Mouse (Mus musculus) MEL (cell line): ENCODE results near the gene Wdr26. TPM values are rescaled to one million over a fixed set of nuclear protein-coding genes. Genes with fewer than 3 reads are reported as not detected.

Experiments
- DNase-seq: peaks from one replicate; pipeline ENCODE4 v3.0.0; 2011; ENCODE audit warnings: low read depth, low spot score
- H3K27ac ChIP-seq: 2 replicates; pipeline ENCODE4 v1.5.1; 2012; ENCODE audit warnings: low read depth, mild to moderate bottlenecking, control low read depth, low read length, moderate library complexity; ENCODE audit not compliant: control insufficient read depth
- H3K27me3 ChIP-seq, 2 experiments: fragments of 150-350 bp in 1 of 2; sonication (generic) in 1 of 2; 2 replicates each; pipeline ENCODE4 v1.6.1; 2012; ENCODE audit warnings: low read length in 2 of 2, mild to moderate bottlenecking in 2 of 2, improper control_type of control experiment in 1 of 2, moderate library complexity in 1 of 2; ENCODE audit not compliant: insufficient read depth in 2 of 2, control insufficient read depth in 1 of 2
- H3K36me3 ChIP-seq, 2 experiments: 2 replicates each; pipeline ENCODE4 v1.6.1; 2012 to 2014; ENCODE audit warnings: low read length in 2 of 2, improper control_type of control experiment in 1 of 2, inconsistent platforms in 1 of 2, mild to moderate bottlenecking in 1 of 2; ENCODE audit not compliant: insufficient read depth in 2 of 2, control insufficient read depth in 1 of 2
- H3K4me1 ChIP-seq, 2 experiments: fragments of 150-350 bp in 1 of 2; sonication (generic) in 1 of 2; 2 replicates each; pipeline ENCODE4 v1.6.1; 2012; ENCODE audit warnings: low read length in 2 of 2, improper control_type of control experiment in 1 of 2, mild to moderate bottlenecking in 1 of 2; ENCODE audit not compliant: insufficient read depth in 2 of 2, control insufficient read depth in 1 of 2
- H3K4me3 ChIP-seq, 2 experiments: fragments of 150-350 bp in 1 of 2; sonication (generic) in 1 of 2; 2 replicates each; pipeline ENCODE4 v1.5.1; 2012; ENCODE audit warnings: low read depth in 2 of 2, low read length in 2 of 2, mild to moderate bottlenecking in 2 of 2, moderate library complexity in 2 of 2, control low read depth in 1 of 2, improper control_type of control experiment in 1 of 2; ENCODE audit not compliant: control insufficient read depth in 1 of 2, insufficient read depth in 1 of 2
- H3K79me2 ChIP-seq: 2 replicates; pipeline ENCODE4 v1.6.1; 2012; ENCODE audit warnings: mild to moderate bottlenecking, low read length, moderate library complexity; ENCODE audit not compliant: control insufficient read depth, poor library complexity, insufficient read depth
- H3K9ac ChIP-seq: 2 replicates; pipeline ENCODE4 v1.6.1; 2012; ENCODE audit warnings: low read depth, mild to moderate bottlenecking, control low read depth, low read length, moderate library complexity; ENCODE audit not compliant: control insufficient read depth, poor library complexity, severe bottlenecking
- H3K9me3 ChIP-seq: fragments of 150-350 bp; sonication (generic); replicated peaks from 2 replicates; pipeline ENCODE4 v1.6.1; 2012; ENCODE audit warnings: mild to moderate bottlenecking, low read length, improper control_type of control experiment, moderate library complexity; ENCODE audit not compliant: insufficient read depth
- MAFK ChIP-seq: IDR thresholded peaks from 2 replicates; pipeline ENCODE4 v1.6.1; 2011; ENCODE audit warnings: low read depth, mild to moderate bottlenecking, low read length, improper control_type of control experiment, borderline replicate concordance
- MAX ChIP-seq: IDR thresholded peaks from 2 replicates; pipeline ENCODE4 v1.6.1; 2011; ENCODE audit warnings: low read length, improper control_type of control experiment
- MXI1 ChIP-seq: IDR thresholded peaks from 2 replicates; pipeline ENCODE4 v1.6.1; 2011; ENCODE audit warnings: mild to moderate bottlenecking, low read depth, low read length, improper control_type of control experiment
- MYB ChIP-seq: IDR thresholded peaks from 2 replicates; pipeline ENCODE4 v1.6.1; 2011; ENCODE audit warnings: mild to moderate bottlenecking, low read depth, low read length, improper control_type of control experiment
- TAL1 ChIP-seq: IDR thresholded peaks from 2 replicates; pipeline ENCODE4 v1.6.1; 2012; ENCODE audit warnings: mild to moderate bottlenecking, inconsistent platforms, low read length, moderate library complexity, mixed read lengths
- TCF12 ChIP-seq: IDR thresholded peaks from 2 replicates; pipeline ENCODE4 v1.6.1; 2014; ENCODE audit warnings: low read depth, mild to moderate bottlenecking, inconsistent platforms, low read length, improper control_type of control experiment, moderate library complexity
- UBTF ChIP-seq: IDR thresholded peaks from 2 replicates; pipeline ENCODE4 v1.6.1; 2012; ENCODE audit warnings: low read depth, mild to moderate bottlenecking, inconsistent platforms, low read length, improper control_type of control experiment, moderate library complexity, borderline replicate concordance; ENCODE audit not compliant: insufficient read depth
- ZNF384 ChIP-seq: IDR thresholded peaks from 2 replicates; pipeline ENCODE4 v1.6.1; 2012; ENCODE audit warnings: low read depth, mild to moderate bottlenecking, inconsistent platforms, low read length, improper control_type of control experiment
- polyA plus RNA-seq, 2 experiments: library from polyadenylated mRNA; stranded (reverse) in 1 of 2; unstranded in 1 of 2; fragments of >175 nt in 1 of 2; fragments of >200 nt in 1 of 2; gene quantifications; 2 replicates each; pipeline versions ENCODE4 v1.2.1 to v1.2.4; 2012; ENCODE audit warnings: low replicate concordance in 2 of 2, low read depth in 1 of 2; ENCODE audit not compliant: insufficient read length in 2 of 2, insufficient read depth in 1 of 2, missing spikeins in 1 of 2
- total RNA-seq: library from RNA; depleted of rRNA; stranded (reverse); fragments of 300-350 nt; gene quantifications from 2 replicates; pipeline ENCODE4 v1.2.3, GENCODE M21; 2012

Wdr26 gene
- total and polyA plus RNA-seq, 3 experiments, result 21.6 to 35.1 TPM; not detected in 1

DNA sequence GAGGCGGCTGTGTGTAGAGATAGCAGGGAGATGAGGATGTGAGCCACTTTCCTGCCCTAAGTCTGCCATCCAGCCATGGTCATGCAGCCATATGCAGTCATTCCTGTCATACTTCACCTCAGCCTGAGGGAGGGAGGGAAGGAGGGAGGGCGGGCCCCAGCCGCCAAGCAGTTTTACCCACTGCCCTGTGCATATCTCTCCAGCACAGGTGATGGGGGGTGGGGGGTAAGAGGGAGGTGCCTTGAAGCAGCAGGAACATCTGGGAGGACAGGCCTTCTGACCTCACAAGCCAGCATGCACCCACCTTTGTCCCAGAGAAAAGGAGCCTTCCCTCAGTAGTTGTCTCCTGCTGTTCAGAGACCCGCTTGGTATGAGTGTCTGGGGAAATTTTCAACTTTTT, 4.5 kb upstream of the Wdr26 start:
- Histone ChIP-seq H3K36me3 (peaks cover 0 to 17% of the 10 kb centered on the region in 2 experiments; a peak in 3 of 4 replicates), H3K4me1 (peaks cover 0 to 5% of the 10 kb centered on the region in 2 experiments; a peak in 2 of 4 replicates), H3K27ac (no peak overlapping the region)

GRCm38 (mm10) chr1:181214296-181215035, 2.7 kb upstream of the Wdr26 start:
- no peak for TF ChIP-seq MXI1
- no peak for TF ChIP-seq MYB
- TF ChIP-seq MAX, result no peak
- TF ChIP-seq, all 39 proteins: peak for 0
- no peak overlapping the region for H3K9ac ChIP-seq
- peaks cover 0 to 23% of the 10 kb centered on the region in 2 experiments; a peak in 2 of 4 replicates for H3K36me3 ChIP-seq

More for the DNA sequence above, 4.5 kb upstream of the Wdr26 start:
- peak; percentile 23 for DNase-seq
- H3K9ac ChIP-seq, result no peak overlapping the region
- peaks cover 19% of the 10 kb centered on the region for H3K79me2 ChIP-seq
- 0 out of 2 replicates have a peak, but pooled peaks have one; percentile 17 for TF ChIP-seq TCF12
- peak; percentile 36; the same call in 1 of the 2 replicates for TF ChIP-seq TAL1
- TF ChIP-seq MAFK, result no peak
- TF ChIP-seq, all 39 proteins: peak for 2
- no peak overlapping the region for H3K4me3 ChIP-seq
- no peaks in the 10 kb centered on the region for H3K27me3 ChIP-seq
- no peaks in the 10 kb centered on the region for H3K9me3 ChIP-seq

GRCm38 (mm10) chr1:181211403-181211919, 340 bp downstream of the Wdr26 start:
- no peak overlapping the region for H3K27ac ChIP-seq
- no peaks in the 10 kb centered on the region for H3K9me3 ChIP-seq
- peak overlapping the region; percentile 95 to 99 for H3K4me3 ChIP-seq
- H3K9ac ChIP-seq, result peak overlapping the region; percentile 97
- no peaks in the 10 kb centered on the region for H3K27me3 ChIP-seq
- TF ChIP-seq UBTF (peak; percentile 63; the same call in 1 of the 2 replicates), ZNF384 (no peak)
- peaks cover 14 to 32% of the 10 kb centered on the region in 2 experiments for H3K36me3 ChIP-seq
- peaks cover 43% of the 10 kb centered on the region for H3K79me2 ChIP-seq
- H3K4me1 ChIP-seq, result peaks cover 0 to 11% of the 10 kb centered on the region in 2 experiments; a peak in 2 of 4 replicates
- no peak for DNase-seq

More at GRCm38 (mm10) chr1:181214296-181215035, 2.7 kb upstream of the Wdr26 start:
- DNase-seq, result no peak
- no peaks in the 10 kb centered on the region for H3K9me3 ChIP-seq
- peaks cover 0 to 11% of the 10 kb centered on the region in 2 experiments; a peak in 2 of 4 replicates for H3K4me1 ChIP-seq
- no peak overlapping the region for H3K4me3 ChIP-seq
- H3K27ac ChIP-seq, result no peak overlapping the region
- peaks cover 37% of the 10 kb centered on the region for H3K79me2 ChIP-seq
- H3K27me3 ChIP-seq, result no peaks in the 10 kb centered on the region
